Mouse (Mus musculus) forebrain, embryonic 10.5 days (tissue): ENCODE data around the gene Ccdc51. TPM values are rescaled to one million over a fixed set of nuclear protein-coding genes. Genes with fewer than 3 reads are reported as not detected.
A peak's percentile ranks its signal among the peaks of the same experiment; 100 is the strongest.

Experiments used
- DNase-seq: peaks from one replicate; pipeline ENCODE4 v3.0.0-alpha.2; 2017; ENCODE audit warnings: low spot score; ENCODE audit errors: extremely low spot score
- H3K27ac ChIP-seq: fragments of 300-500 bp; sonication (generic); 2 replicates; pipeline ENCODE4 v1.5.1; 2016; ENCODE audit warnings: mild to moderate bottlenecking
- H3K27me3 ChIP-seq: fragments of 300-500 bp; sonication (generic); 2 replicates; pipeline ENCODE4 v1.6.1; 2016; ENCODE audit warnings: mild to moderate bottlenecking; ENCODE audit not compliant: poor library complexity, severe bottlenecking
- H3K36me3 ChIP-seq: fragments of 300-500 bp; sonication (generic); replicated peaks from 2 replicates; pipeline ENCODE4 v1.6.1; 2016; ENCODE audit warnings: mild to moderate bottlenecking, moderate library complexity
- H3K4me1 ChIP-seq: fragments of 300-500 bp; sonication (generic); 2 replicates; pipeline ENCODE4 v1.6.1; 2016
- H3K4me3 ChIP-seq: fragments of 300-500 bp; sonication (generic); 2 replicates; pipeline ENCODE4 v1.5.1; 2016; ENCODE audit warnings: mild to moderate bottlenecking, moderate library complexity
- H3K9me3 ChIP-seq: fragments of 300-500 bp; sonication (generic); 2 replicates; pipeline ENCODE4 v1.6.1; 2016; ENCODE audit warnings: mild to moderate bottlenecking, moderate library complexity
- WGBS: fragments of 180-500 bp; shearing (Covaris S2); methylation state at CpG from one replicate; pipeline ENCODE4 v1.1.7; 2016; 5-methylcytosine and 5-hydroxymethylcytosine counted together
- polyA plus RNA-seq: library from polyadenylated mRNA; unstranded; fragments of >200 nt; fragmentation: Nextera tagmentation; extraction: Ambion mirVana; gene quantifications from 2 replicates; pipeline ENCODE4 v1.2.1, GENCODE M21; 2016

The Ccdc51 gene
- polyA plus RNA-seq, 1 experiment from 2014 or later = 14.7 TPM

DNA sequence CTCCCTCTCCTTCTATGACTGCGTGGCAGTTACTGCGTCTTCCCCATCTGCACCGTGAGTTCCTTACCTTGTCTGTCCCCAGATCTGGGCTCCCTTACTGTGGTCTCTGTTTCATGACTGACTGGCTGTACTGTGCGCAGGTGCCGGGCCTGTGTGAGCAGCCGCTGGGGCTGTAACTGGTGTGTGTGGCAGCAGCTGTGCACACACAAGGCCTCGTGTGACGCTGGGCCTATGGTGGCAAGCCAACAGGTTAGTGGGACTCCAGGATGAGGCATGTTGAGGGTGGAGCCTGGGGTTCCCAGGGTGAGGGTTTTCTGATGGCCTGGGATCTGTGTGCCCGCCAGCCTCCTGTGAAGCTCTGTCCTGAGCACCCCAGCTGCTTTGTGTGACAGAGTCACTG, 21.8 kb downstream of the Ccdc51 start:
- peak overlapping the region; percentile 5; the same call in 1 of the 2 replicates for H3K27ac ChIP-seq
- peaks cover 100% of the 10 kb centered on the region for H3K36me3 ChIP-seq
- no peaks in the 10 kb centered on the region for H3K9me3 ChIP-seq
- H3K27me3 ChIP-seq = no peaks in the 10 kb centered on the region
- no peak overlapping the region for H3K4me3 ChIP-seq
- no peak for DNase-seq
- WGBS = 93% methylated on average over 9 of the region's 9 CpGs
- peaks cover 9% of the 10 kb centered on the region for H3K4me1 ChIP-seq

GRCm38 (mm10) chr9:109105011-109105410, 22.7 kb downstream of the Ccdc51 start:
- Histone ChIP-seq H3K4me3 (no peak overlapping the region), H3K36me3 (peaks cover 100% of the 10 kb centered on the region), H3K4me1 (peaks cover 6% of the 10 kb centered on the region; the same call in 1 of the 2 replicates), H3K27ac (no peak overlapping the region), H3K9me3 (no peaks in the 10 kb centered on the region), H3K27me3 (no peaks in the 10 kb centered on the region)
- no peak for DNase-seq
- 91% methylated on average over 12 of the region's 12 CpGs for WGBS

DNA sequence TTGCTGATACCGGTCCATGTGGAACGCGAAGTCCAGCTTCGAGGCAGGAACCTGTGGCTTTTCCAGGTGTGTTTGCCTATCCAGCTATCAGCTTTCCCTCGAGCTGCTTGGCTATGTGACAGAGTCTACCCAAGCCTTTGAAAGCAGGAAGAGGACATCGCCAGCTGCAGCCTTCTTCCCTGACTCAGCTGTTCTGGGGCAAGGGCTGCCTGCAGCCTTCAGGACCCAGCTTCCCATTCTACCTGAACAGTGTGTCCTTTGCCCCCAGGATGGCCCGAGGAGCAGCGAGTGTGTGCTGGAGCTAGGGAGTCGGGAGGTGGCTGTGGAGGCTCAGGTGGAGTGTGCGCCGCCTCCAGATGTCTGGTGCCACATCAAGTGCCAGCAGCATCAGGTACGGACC, 23.4 kb downstream of the Ccdc51 start:
- Histone ChIP-seq H3K36me3 (peaks cover 100% of the 10 kb centered on the region), H3K9me3 (no peaks in the 10 kb centered on the region), H3K27me3 (no peaks in the 10 kb centered on the region), H3K4me3 (no peak overlapping the region), H3K27ac (no peak overlapping the region), H3K4me1 (peaks cover 6% of the 10 kb centered on the region; the same call in 1 of the 2 replicates)
- WGBS = 94% methylated on average over 12 of the region's 12 CpGs
- DNase-seq = no peak

DNA sequence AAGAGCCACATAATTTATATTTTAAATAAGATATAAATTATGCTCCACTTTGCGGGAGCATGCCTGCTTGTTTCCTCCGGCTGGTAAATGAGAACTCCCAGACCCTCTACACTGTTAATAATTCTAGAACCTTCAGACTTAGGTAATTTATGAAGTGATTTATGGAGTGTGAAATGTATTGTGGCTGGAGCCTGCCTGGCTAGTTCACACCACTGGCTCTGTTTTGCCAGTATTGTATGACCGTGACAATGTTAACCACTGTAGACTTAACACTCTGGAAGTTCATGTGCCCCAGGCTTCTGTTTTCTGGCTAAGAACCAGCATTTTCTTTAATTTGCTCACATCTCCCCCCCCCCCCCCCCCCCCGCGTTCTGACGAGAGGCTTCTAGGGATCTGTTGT, 25.0 kb downstream of the Ccdc51 start:
- WGBS = 98% methylated on average over 4 of the region's 6 CpGs
- Histone ChIP-seq H3K9me3 (no peaks in the 10 kb centered on the region), H3K27me3 (no peaks in the 10 kb centered on the region), H3K4me3 (no peak overlapping the region), H3K27ac (no peak overlapping the region), H3K4me1 (peaks cover 6% of the 10 kb centered on the region; the same call in 1 of the 2 replicates), H3K36me3 (peaks cover 100% of the 10 kb centered on the region)
- DNase-seq = no peak

DNA sequence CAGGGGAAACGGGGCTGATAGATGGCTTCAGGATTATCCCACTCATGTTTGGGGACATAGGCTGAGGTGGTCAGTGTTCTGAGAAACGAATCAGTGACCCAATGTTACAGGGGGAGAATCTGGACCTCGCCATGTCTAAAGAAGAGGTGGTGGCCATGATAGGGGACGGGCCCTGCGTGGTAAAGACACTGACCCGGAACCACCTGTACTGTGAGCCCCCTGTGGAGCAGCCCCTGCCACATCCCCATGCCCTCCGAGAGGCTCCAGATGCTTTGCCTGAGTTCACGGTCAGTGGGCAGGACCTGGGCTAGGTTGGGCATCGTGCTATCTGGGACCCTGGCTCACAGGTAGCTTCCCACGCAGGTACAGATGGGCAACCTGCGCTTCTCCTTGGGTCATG, 27.9 kb downstream of the Ccdc51 start:
- Histone ChIP-seq H3K9me3 (no peaks in the 10 kb centered on the region), H3K4me1 (no peaks in the 10 kb centered on the region), H3K4me3 (no peak overlapping the region), H3K27me3 (no peaks in the 10 kb centered on the region), H3K36me3 (peaks cover 100% of the 10 kb centered on the region), H3K27ac (no peak overlapping the region)
- 95% methylated on average over 11 of the region's 11 CpGs for WGBS
- DNase-seq = no peak

- Histone ChIP-seq H3K36me3 (peaks cover 100% of the 10 kb centered on the region), H3K9me3 (no peaks in the 10 kb centered on the region), H3K4me3 (no peak overlapping the region), H3K27me3 (no peaks in the 10 kb centered on the region), H3K4me1 (no peaks in the 10 kb centered on the region), H3K27ac (no peak overlapping the region)
- no peak for DNase-seq
- WGBS = 90% methylated on average over 4 of the region's 4 CpGs
Measured at GRCm38 (mm10) chr9:109111101-109111500, 28.8 kb downstream of the Ccdc51 start.

GRCm38 (mm10) chr9:109111591-109111990, 29.3 kb downstream of the Ccdc51 start:
- no peaks in the 10 kb centered on the region for H3K9me3 ChIP-seq
- no peak overlapping the region for H3K4me3 ChIP-seq
- peaks cover 100% of the 10 kb centered on the region for H3K36me3 ChIP-seq
- DNase-seq = no peak
- no peaks in the 10 kb centered on the region for H3K27me3 ChIP-seq
- 92% methylated on average over 9 of the region's 9 CpGs for WGBS
- H3K27ac ChIP-seq = no peak overlapping the region
- H3K4me1 ChIP-seq = no peaks in the 10 kb centered on the region

- 90% methylated on average over 8 of the region's 8 CpGs for WGBS
- no peaks in the 10 kb centered on the region for H3K4me1 ChIP-seq
- H3K4me3 ChIP-seq = no peak overlapping the region
- no peak overlapping the region for H3K27ac ChIP-seq
- no peaks in the 10 kb centered on the region for H3K9me3 ChIP-seq
- H3K36me3 ChIP-seq = peaks cover 100% of the 10 kb centered on the region
- DNase-seq = no peak
- H3K27me3 ChIP-seq = no peaks in the 10 kb centered on the region
Measured at GRCm38 (mm10) chr9:109113331-109113730, 31.0 kb downstream of the Ccdc51 start.

DNA sequence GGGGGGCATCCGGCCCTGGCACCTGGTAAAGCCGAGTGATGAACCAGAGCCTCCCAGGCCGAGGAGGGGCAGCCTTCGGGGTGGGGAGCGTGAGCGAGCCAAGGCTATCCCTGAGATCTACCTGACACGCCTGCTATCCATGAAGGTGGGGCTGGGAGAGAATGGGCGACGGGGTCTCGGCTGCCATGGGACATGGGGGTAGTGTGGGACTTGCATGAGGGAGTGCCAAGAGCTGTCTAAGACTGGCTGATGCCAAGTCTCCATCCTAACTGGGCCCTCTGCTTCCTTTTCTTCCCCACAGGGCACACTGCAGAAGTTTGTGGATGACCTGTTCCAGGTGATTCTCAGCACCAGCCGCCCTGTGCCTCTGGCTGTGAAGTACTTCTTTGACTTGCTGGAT, 32.0 kb downstream of the Ccdc51 start:
- Histone ChIP-seq H3K27me3 (no peaks in the 10 kb centered on the region), H3K9me3 (no peaks in the 10 kb centered on the region), H3K27ac (no peak overlapping the region), H3K4me1 (no peaks in the 10 kb centered on the region), H3K36me3 (peaks cover 100% of the 10 kb centered on the region), H3K4me3 (no peak overlapping the region)
- DNase-seq = no peak
- WGBS = 94% methylated on average over 11 of the region's 11 CpGs

GRCm38 (mm10) chr9:109114871-109115270, 32.6 kb downstream of the Ccdc51 start:
- Histone ChIP-seq H3K27me3 (no peaks in the 10 kb centered on the region), H3K36me3 (peaks cover 100% of the 10 kb centered on the region), H3K27ac (no peak overlapping the region), H3K4me3 (no peak overlapping the region), H3K9me3 (no peaks in the 10 kb centered on the region), H3K4me1 (no peaks in the 10 kb centered on the region)
- WGBS = 81% methylated on average over 7 of the region's 7 CpGs
- DNase-seq = no peak

- no peak overlapping the region for H3K27ac ChIP-seq
- H3K27me3 ChIP-seq = no peaks in the 10 kb centered on the region
- WGBS = 95% methylated on average over 10 of the region's 10 CpGs
- no peak overlapping the region for H3K4me3 ChIP-seq
- H3K9me3 ChIP-seq = no peaks in the 10 kb centered on the region
- peaks cover 96% of the 10 kb centered on the region for H3K36me3 ChIP-seq
- no peak for DNase-seq
- no peaks in the 10 kb centered on the region for H3K4me1 ChIP-seq
Measured at GRCm38 (mm10) chr9:109116205-109116604, 33.9 kb downstream of the Ccdc51 start.

DNA sequence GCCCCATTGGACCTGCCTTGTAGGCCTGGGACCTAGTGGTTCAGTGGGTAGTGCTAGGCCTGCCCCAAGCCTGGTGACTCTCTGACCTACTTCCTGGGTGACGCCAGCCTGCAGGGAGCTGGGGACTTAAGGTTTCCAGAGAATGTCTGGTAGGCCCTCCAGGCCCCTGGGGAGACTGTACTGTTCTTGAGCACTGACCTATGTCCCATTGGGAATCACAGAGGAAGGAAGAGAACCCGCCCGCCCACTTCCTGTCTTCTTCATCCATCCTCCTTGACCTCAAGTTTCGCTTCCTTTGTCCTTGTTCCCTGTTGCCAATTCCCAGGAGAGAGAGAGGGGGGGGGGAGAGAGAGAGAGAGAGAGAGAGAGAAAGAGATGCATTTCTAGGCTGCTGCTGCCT, 35.8 kb downstream of the Ccdc51 start:
- Histone ChIP-seq H3K36me3 (peaks cover 77% of the 10 kb centered on the region), H3K9me3 (no peaks in the 10 kb centered on the region), H3K4me3 (no peak overlapping the region), H3K27me3 (no peaks in the 10 kb centered on the region), H3K4me1 (no peaks in the 10 kb centered on the region), H3K27ac (no peak overlapping the region)
- peak; percentile 12 for DNase-seq
- 89% methylated on average over 4 of the region's 4 CpGs for WGBS

DNA sequence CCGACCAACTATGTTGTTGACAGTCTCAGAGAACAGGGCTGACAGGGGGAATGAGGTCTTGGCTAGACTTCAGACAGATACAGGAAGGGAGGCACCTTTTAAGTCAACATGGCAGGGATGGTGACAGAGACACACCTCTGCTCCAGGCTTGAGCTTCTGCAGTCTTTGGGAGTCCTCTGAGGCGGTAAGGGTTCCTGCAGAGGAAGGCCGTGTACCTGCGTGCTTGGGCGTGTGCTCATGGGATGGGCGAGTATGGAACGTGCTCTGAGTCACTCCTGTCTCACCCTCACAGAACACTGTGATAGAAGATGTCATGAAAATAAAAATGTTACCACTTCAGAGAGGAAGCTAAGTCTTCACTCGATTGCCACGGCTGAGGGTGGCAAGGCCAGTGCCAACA, 37.3 kb downstream of the Ccdc51 start:
- Histone ChIP-seq H3K9me3 (no peaks in the 10 kb centered on the region), H3K4me3 (no peak overlapping the region), H3K27me3 (no peaks in the 10 kb centered on the region), H3K4me1 (no peaks in the 10 kb centered on the region), H3K36me3 (peaks cover 63% of the 10 kb centered on the region), H3K27ac (no peak overlapping the region)
- peak; percentile 4 for DNase-seq
- 94% methylated on average over 9 of the region's 9 CpGs for WGBS

GRCm38 (mm10) chr9:109120956-109121355, 38.7 kb downstream of the Ccdc51 start:
- no peak for DNase-seq
- Histone ChIP-seq H3K27ac (no peak overlapping the region), H3K4me1 (no peaks in the 10 kb centered on the region), H3K27me3 (no peaks in the 10 kb centered on the region), H3K4me3 (no peak overlapping the region), H3K36me3 (peaks cover 49% of the 10 kb centered on the region), H3K9me3 (no peaks in the 10 kb centered on the region)
- WGBS = 88% methylated on average over 6 of the region's 6 CpGs
